Mouse (Mus musculus): ENCODE data around the gene Gm20509. TPM values are rescaled to one million over a fixed set of nuclear protein-coding genes. Genes with fewer than 3 reads are reported as not detected.

Gm20509 gene
- total and polyA plus RNA-seq, 2 experiments from 2014 or later = not detected

DNA sequence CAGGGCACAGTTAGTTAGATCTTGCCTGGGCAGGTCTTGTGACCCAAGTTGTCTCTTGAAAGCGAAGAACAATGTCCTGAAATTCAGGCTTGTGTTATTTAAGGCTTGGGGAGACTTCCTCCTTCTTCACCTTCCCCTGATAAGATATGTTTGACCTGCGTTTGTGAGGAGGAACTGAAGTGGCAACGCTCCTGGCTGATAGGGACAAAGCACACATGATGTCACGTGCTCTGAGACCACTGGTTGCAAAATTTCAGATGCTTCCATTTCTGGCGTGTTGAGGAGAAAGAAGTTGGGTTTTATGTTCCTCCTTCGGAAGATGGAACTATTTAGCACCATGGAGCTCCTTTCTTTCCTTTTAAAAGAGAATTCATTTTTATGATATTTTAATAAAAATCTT lies 16.4 kb upstream of the Gm20509 start:
- ATAC-seq (no peak), DNase-seq (no peak)
- 86% methylated on average over 6 of the region's 6 CpGs for WGBS
- H3K36me3 ChIP-seq (ENCODE audit: insufficient read depth) = no peaks in the 10 kb centered on the region
- no peak overlapping the region for H3K9ac ChIP-seq
- no peak for TF ChIP-seq CTCF (IDR thresholded peaks at IDR 0.05; ENCODE audit: low read depth)
- no peaks in the 10 kb centered on the region for H3K9me3 ChIP-seq (ENCODE audit: low read length)
- H3K4me2 ChIP-seq (ENCODE audit: low read depth) = no peak overlapping the region
- no peak overlapping the region for H3K27ac ChIP-seq (ENCODE audit: low read depth, low read length)
- no peaks in the 10 kb centered on the region for H3K4me1 ChIP-seq (ENCODE audit: insufficient read depth)
- H3K4me3 ChIP-seq (ENCODE audit: low read depth, low read length) = no peak overlapping the region
- no peaks in the 10 kb centered on the region for H3K27me3 ChIP-seq (ENCODE audit: insufficient read depth, low read length)

DNA sequence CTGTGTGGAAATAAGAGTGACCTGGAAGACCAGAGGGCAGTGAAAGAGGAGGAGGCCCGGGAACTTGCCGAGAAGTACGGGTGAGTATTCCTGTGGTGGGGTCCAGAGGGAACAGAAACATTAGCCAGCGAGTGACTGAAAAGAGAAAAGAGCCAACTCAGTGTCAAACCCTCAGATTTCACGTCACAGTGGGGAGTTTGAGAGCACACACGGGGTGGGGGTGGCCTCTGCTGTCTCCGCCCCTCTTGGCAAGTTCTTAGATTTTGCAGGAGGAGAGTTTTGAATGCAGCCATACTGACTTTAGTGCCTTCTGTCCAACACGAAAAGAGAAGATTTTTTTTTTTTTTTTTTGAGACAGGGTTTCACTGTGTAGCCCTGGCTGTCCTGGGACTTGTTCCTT lies 15.1 kb upstream of the Gm20509 start:
- WGBS = 63% methylated on average over 8 of the region's 8 CpGs
- Histone ChIP-seq H3K27ac (ENCODE audit: low read depth, low read length) (no peak overlapping the region), H3K4me3 (ENCODE audit: low read depth, low read length) (no peak overlapping the region), H3K27me3 (ENCODE audit: insufficient read depth, low read length) (no peaks in the 10 kb centered on the region), H3K9ac (no peak overlapping the region), H3K36me3 (ENCODE audit: insufficient read depth) (no peaks in the 10 kb centered on the region), H3K4me1 (ENCODE audit: insufficient read depth) (no peaks in the 10 kb centered on the region), H3K9me3 (ENCODE audit: low read length) (no peaks in the 10 kb centered on the region), H3K4me2 (ENCODE audit: low read depth) (no peak overlapping the region)
- TF ChIP-seq CTCF (IDR thresholded peaks at IDR 0.05; ENCODE audit: low read depth) = no peak
- no peak for ATAC-seq
- no peak for DNase-seq

GRCm38 (mm10) chr9:73087581-73087980 lies 14.7 kb upstream of the Gm20509 start:
- WGBS = 79% methylated on average over 5 of the region's 5 CpGs
- no peak for TF ChIP-seq CTCF (IDR thresholded peaks at IDR 0.05; ENCODE audit: low read depth)
- no peak for ATAC-seq

GRCm38 (mm10) chr9:73089222-73089920 lies 12.9 kb upstream of the Gm20509 start:
- no peak for TF ChIP-seq CTCF (IDR thresholded peaks at IDR 0.05; ENCODE audit: low read depth)
- H3K36me3 ChIP-seq (ENCODE audit: insufficient read depth) = no peaks in the 10 kb centered on the region
- DNase-seq = no peak
- no peaks in the 10 kb centered on the region for H3K9me3 ChIP-seq (ENCODE audit: low read length)
- 80% methylated on average over 16 of the region's 16 CpGs for WGBS
- no peak overlapping the region for H3K27ac ChIP-seq (ENCODE audit: low read depth, low read length)
- no peaks in the 10 kb centered on the region for H3K4me1 ChIP-seq (ENCODE audit: insufficient read depth)
- no peak overlapping the region for H3K9ac ChIP-seq
- H3K4me2 ChIP-seq (ENCODE audit: low read depth) = no peak overlapping the region
- 0 out of 2 replicates have a peak, but pooled peaks have one; percentile 14 for ATAC-seq
- H3K27me3 ChIP-seq (ENCODE audit: insufficient read depth, low read length) = no peaks in the 10 kb centered on the region
- H3K4me3 ChIP-seq (ENCODE audit: low read depth, low read length) = no peak overlapping the region

More at GRCm38 (mm10) chr9:73087581-73087980, 14.7 kb upstream of the Gm20509 start:
- Histone ChIP-seq H3K27me3 (ENCODE audit: insufficient read depth, low read length) (no peaks in the 10 kb centered on the region), H3K4me3 (ENCODE audit: low read depth, low read length) (no peak overlapping the region), H3K27ac (ENCODE audit: low read depth, low read length) (no peak overlapping the region), H3K9ac (no peak overlapping the region), H3K4me1 (ENCODE audit: insufficient read depth) (no peaks in the 10 kb centered on the region), H3K4me2 (ENCODE audit: low read depth) (no peak overlapping the region), H3K9me3 (ENCODE audit: low read length) (no peaks in the 10 kb centered on the region), H3K36me3 (ENCODE audit: insufficient read depth) (no peaks in the 10 kb centered on the region)
- no peak for DNase-seq

DNA sequence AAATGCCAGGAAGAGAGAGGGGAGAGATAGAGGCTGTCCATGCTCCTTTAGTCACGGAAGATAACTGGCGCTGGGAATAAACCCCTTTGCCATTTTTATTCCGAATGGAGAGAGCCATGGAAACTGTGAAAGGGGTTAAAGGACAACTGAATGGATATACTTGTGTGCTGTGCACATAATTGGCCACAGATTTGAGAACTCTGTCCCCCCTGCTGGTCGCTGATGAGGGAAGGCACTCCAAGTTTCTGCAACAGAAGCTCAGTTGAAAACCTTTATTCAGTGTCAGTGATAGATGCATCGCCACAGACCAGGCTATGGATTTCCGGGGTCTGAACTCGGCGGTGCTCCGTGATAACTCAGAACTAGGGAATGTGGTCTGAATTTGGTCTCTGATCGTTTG lies 12.1 kb upstream of the Gm20509 start:
- Histone ChIP-seq H3K4me1 (ENCODE audit: insufficient read depth) (no peaks in the 10 kb centered on the region), H3K36me3 (ENCODE audit: insufficient read depth) (no peaks in the 10 kb centered on the region), H3K27me3 (ENCODE audit: insufficient read depth, low read length) (no peaks in the 10 kb centered on the region), H3K27ac (ENCODE audit: low read depth, low read length) (no peak overlapping the region), H3K9ac (no peak overlapping the region), H3K9me3 (ENCODE audit: low read length) (no peaks in the 10 kb centered on the region), H3K4me3 (ENCODE audit: low read depth, low read length) (no peak overlapping the region), H3K4me2 (ENCODE audit: low read depth) (no peak overlapping the region)
- 78% methylated on average over 10 of the region's 10 CpGs for WGBS
- DNase-seq = no peak
- ATAC-seq = no peak
- TF ChIP-seq CTCF (IDR thresholded peaks at IDR 0.05; ENCODE audit: low read depth) = no peak

DNA sequence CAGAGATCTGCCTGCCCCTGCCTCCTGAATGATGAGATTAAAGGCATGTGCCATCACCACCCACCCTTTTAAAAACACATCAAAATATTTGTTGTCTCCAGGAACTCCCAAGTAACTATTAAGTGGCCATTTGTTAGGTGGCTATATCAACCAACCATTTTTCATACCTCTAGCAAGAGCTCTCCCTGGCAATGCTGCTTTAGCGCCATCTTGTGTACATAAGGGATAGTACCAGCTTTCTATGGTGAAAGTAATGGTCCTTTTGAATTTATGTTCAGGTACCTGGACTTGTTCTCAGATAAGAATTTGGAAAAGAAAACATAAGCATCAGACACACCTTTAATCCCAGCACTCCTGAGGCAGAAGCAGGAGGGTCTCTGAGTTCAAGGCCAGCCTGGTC lies 10.5 kb upstream of the Gm20509 start:
- ATAC-seq (peak; percentile 66), DNase-seq (peak; percentile 76)
- no peak overlapping the region for H3K27ac ChIP-seq (ENCODE audit: low read depth, low read length)
- 0% methylated on average over 1 of the region's 1 CpGs for WGBS
- H3K9ac ChIP-seq = no peak overlapping the region
- H3K9me3 ChIP-seq (ENCODE audit: low read length) = no peaks in the 10 kb centered on the region
- H3K36me3 ChIP-seq (ENCODE audit: insufficient read depth) = no peaks in the 10 kb centered on the region
- no peaks in the 10 kb centered on the region for H3K27me3 ChIP-seq (ENCODE audit: insufficient read depth, low read length)
- no peaks in the 10 kb centered on the region for H3K4me1 ChIP-seq (ENCODE audit: insufficient read depth)
- TF ChIP-seq CTCF (IDR thresholded peaks at IDR 0.05; ENCODE audit: low read depth) = peak; percentile 94
- H3K4me2 ChIP-seq (ENCODE audit: low read depth) = no peak overlapping the region
- no peak overlapping the region for H3K4me3 ChIP-seq (ENCODE audit: low read depth, low read length)

- DNase-seq = peak; percentile 59
- WGBS = 30% methylated on average over 17 of the region's 17 CpGs
- H3K4me2 ChIP-seq (ENCODE audit: low read depth) = peak overlapping the region; percentile 28
- no peaks in the 10 kb centered on the region for H3K27me3 ChIP-seq (ENCODE audit: insufficient read depth, low read length)
- no peak overlapping the region for H3K9ac ChIP-seq
- ATAC-seq = peak; percentile 92
- no peaks in the 10 kb centered on the region for H3K9me3 ChIP-seq (ENCODE audit: low read length)
- no peaks in the 10 kb centered on the region for H3K36me3 ChIP-seq (ENCODE audit: insufficient read depth)
- TF ChIP-seq CTCF (IDR thresholded peaks at IDR 0.05; ENCODE audit: low read depth) = no peak
- H3K4me1 ChIP-seq (ENCODE audit: insufficient read depth) = no peaks in the 10 kb centered on the region
- H3K4me3 ChIP-seq (ENCODE audit: low read depth, low read length) = no peak overlapping the region
- no peak overlapping the region for H3K27ac ChIP-seq (ENCODE audit: low read depth, low read length)
Observed at GRCm38 (mm10) chr9:73094580-73094979, 7.7 kb upstream of the Gm20509 start.
